Mouse (Mus musculus) cerebellum, adult 18-20 months (tissue): ENCODE measurements at regions not wholly inside any gene's neighbourhood (a gene's known extent, or its start where the extent isn't known, plus 50 kb on each side); places are given as distances from the start of the nearest gene placed in this dataset.
A peak's percentile ranks its signal among the peaks of the same experiment; 100 is the strongest.

Experiments
- DNase-seq, 2 experiments: peaks; one replicate each; pipeline ENCODE4 v3.0.0; 2021

- no peak for DNase-seq
Observed at GRCm38 (mm10) chr9:122629171-122629904, 117.8 kb upstream of the Topaz1 start.

GRCm38 (mm10) chr9:122631793-122632192, 115.4 kb upstream of the Topaz1 start:
- DNase-seq, result no peak

GRCm38 (mm10) chr9:122633484-122633883, 113.7 kb upstream of the Topaz1 start:
- no peak for DNase-seq

- peak; percentile 17 to 22 for DNase-seq
Observed at GRCm38 (mm10) chr9:122635138-122635964, 111.8 kb upstream of the Topaz1 start.

GRCm38 (mm10) chr9:122637591-122637990, 109.6 kb upstream of the Topaz1 start:
- DNase-seq, result peak in 1 of 2 experiments; percentile 5

- DNase-seq, result no peak
Observed at GRCm38 (mm10) chr9:122639239-122639638, 107.9 kb upstream of the Topaz1 start.

GRCm38 (mm10) chr9:122642913-122643312, 104.2 kb upstream of the Topaz1 start:
- no peak for DNase-seq

- DNase-seq, result no peak
Observed at GRCm38 (mm10) chr9:122645569-122645968, 101.6 kb upstream of the Topaz1 start.

- no peak for DNase-seq
Observed at GRCm38 (mm10) chr9:122650862-122651261, 96.3 kb upstream of the Topaz1 start.

GRCm38 (mm10) chr9:122655583-122655982, 91.6 kb upstream of the Topaz1 start:
- peak; percentile 12 to 47 for DNase-seq

- DNase-seq, result no peak
Observed at GRCm38 (mm10) chr9:122660050-122660449, 87.1 kb upstream of the Topaz1 start.

- DNase-seq, result no peak
Observed at GRCm38 (mm10) chr9:122666978-122667645, 80.0 kb upstream of the Topaz1 start.

- no peak for DNase-seq
Observed at GRCm38 (mm10) chr9:122667646-122667981, 79.5 kb upstream of the Topaz1 start.

- DNase-seq, result no peak
Observed at GRCm38 (mm10) chr9:122673777-122674176, 73.4 kb upstream of the Topaz1 start.

- no peak for DNase-seq
Observed at GRCm38 (mm10) chr9:122678001-122678696, 69.0 kb upstream of the Topaz1 start.

GRCm38 (mm10) chr9:122687170-122687569, 60.0 kb upstream of the Topaz1 start:
- peak in 1 of 2 experiments; percentile 10 for DNase-seq

- DNase-seq, result no peak
Observed at GRCm38 (mm10) chr9:122691879-122692278, 55.3 kb upstream of the Topaz1 start.

GRCm38 (mm10) chr9:122695724-122696123, 51.4 kb upstream of the Topaz1 start:
- no peak for DNase-seq
